Mouse (Mus musculus) brain, embryonic 14.5 days (tissue): Measurements from ENCODE around the gene Hspb7.

Experiments
- CTCF ChIP-seq: fragments of 200-500 bp; IDR thresholded peaks from 2 replicates; pipeline ENCODE4 v1.5.1; 2012; ENCODE audit warnings: inconsistent platforms, mild to moderate bottlenecking, moderate library complexity, borderline replicate concordance; ENCODE audit not compliant: insufficient read depth, insufficient read length; ENCODE audit errors: extremely low read depth
- POLR2A ChIP-seq: fragments of 200-500 bp; IDR thresholded peaks from 2 replicates; pipeline ENCODE4 v1.6.1; 2012; ENCODE audit warnings: mild to moderate bottlenecking, inconsistent platforms, borderline replicate concordance; ENCODE audit not compliant: poor library complexity, insufficient read depth, insufficient read length, severe bottlenecking; ENCODE audit errors: extremely low read depth

- TF ChIP-seq POLR2A (no peak), CTCF (no peak)
Measured at GRCm38 (mm10) chr4:141443641-141444429, 23.3 kb downstream of the Hspb7 start.
